8 mouse cellular contexts compared by ENCODE assay signal in genomic region chr11:51689343-51689742, GRCm38 (mm10). TPM values are rescaled to one million over a fixed set of nuclear protein-coding genes. Genes with fewer than 3 reads are reported as not detected.
DNase-seq lines count a peak whose midpoint lies in the region; ATAC-seq lines count a peak whose summit lies in the region.

No protein-coding gene starts in this region.

- intact Hi-C loops in heart, postnatal 36 days (cut with DNase I), result no loop called here

- no peaks in the 10 kb centered on the region for H3K9me3 ChIP-seq in heart, embryonic 11.5 days (replicated peaks; ENCODE audit: control insufficient read depth, low read length)
- H3K9me3 ChIP-seq in forebrain, embryonic 16.5 days (ENCODE audit: control insufficient read depth, low read length), result no peaks in the 10 kb centered on the region

- H3K27me3 ChIP-seq in heart, embryonic 11.5 days (ENCODE audit: control insufficient read depth, insufficient read depth, low read length), result no peaks in the 10 kb centered on the region
- no peaks in the 10 kb centered on the region for H3K27me3 ChIP-seq in forebrain, embryonic 16.5 days (replicated peaks; ENCODE audit: control insufficient read depth, insufficient read depth, low read length)

- DNase-seq in heart, postnatal 36 days, result no peak
- DNase-seq in ES-CJ7 (ENCODE audit: low read depth, low spot score), result peak; percentile 33
- no peak for DNase-seq in testis, postnatal 10 days (ENCODE audit: low spot score)
- DNase-seq in cerebellum, adult 11 months, result no peak

- peak overlapping the region; percentile 64 for H3K4me2 ChIP-seq in heart, embryonic 11.5 days
- peak overlapping the region; percentile 86 for H3K4me2 ChIP-seq in forebrain, embryonic 16.5 days (ENCODE audit: low read length)

- H3K27ac ChIP-seq in heart, embryonic 11.5 days (ENCODE audit: low read depth, low read length), result peak overlapping the region; percentile 98
- H3K27ac ChIP-seq in forebrain, embryonic 16.5 days (ENCODE audit: low read length), result peak overlapping the region; percentile 99
- peak overlapping the region; percentile 97 for H3K27ac ChIP-seq in macrophage

- H3K79me2 ChIP-seq in macrophage (ENCODE audit: inconsistent target), result peaks cover 20% of the 10 kb centered on the region

- H3K4me1 ChIP-seq in heart, embryonic 11.5 days (ENCODE audit: control insufficient read depth, insufficient read depth, low read length), result 0 out of 2 replicates have a peak, but pooled peaks cover 3% of the 10 kb centered on the region
- peaks cover 12% of the 10 kb centered on the region for H3K4me1 ChIP-seq in forebrain, embryonic 16.5 days (replicated peaks; ENCODE audit: control insufficient read depth, insufficient read depth, low read length)

- no peak for ATAC-seq in heart, embryonic 11.5 days (replicated peaks; ENCODE audit: insufficient number of reproducible peaks, low FRiP score, low TSS enrichment)
- ATAC-seq in forebrain, embryonic 16.5 days, result no peak
- no peak for ATAC-seq in activated CD4-positive, CD25-positive, alpha-beta regulatory T cell, adult 4 months

- 22% methylated on average over 6 of the region's 6 CpGs for WGBS in heart, embryonic 11.5 days (ENCODE audit: insufficient replicate concordance)
- WGBS in forebrain, embryonic 16.5 days, result 24% methylated on average over 6 of the region's 6 CpGs
- WGBS in macrophage (ENCODE audit: missing documents), result 30% methylated on average over 6 of the region's 6 CpGs

- H3K9ac ChIP-seq in heart, embryonic 11.5 days (ENCODE audit: low read depth, low read length), result peak overlapping the region; percentile 84
- H3K9ac ChIP-seq in forebrain, embryonic 16.5 days (replicated peaks; ENCODE audit: low read depth, low read length), result peak overlapping the region; percentile 92

- peak overlapping the region; percentile 62 for H3K4me3 ChIP-seq in heart, embryonic 11.5 days (ENCODE audit: low read depth, low read length)
- peak overlapping the region; percentile 83 for H3K4me3 ChIP-seq in forebrain, embryonic 16.5 days (replicated peaks; ENCODE audit: low read length)
- H3K4me3 ChIP-seq in macrophage (ENCODE audit: inconsistent target), result peak overlapping the region; percentile 97

- no peaks in the 10 kb centered on the region for H3K36me3 ChIP-seq in heart, embryonic 11.5 days (ENCODE audit: control insufficient read depth, insufficient read depth, low read length)
- H3K36me3 ChIP-seq in forebrain, embryonic 16.5 days (ENCODE audit: control insufficient read depth, insufficient read depth), result no peaks in the 10 kb centered on the region; the same call in 1 of the 2 replicates
- H3K36me3 ChIP-seq in macrophage (ENCODE audit: inconsistent target), result no peaks in the 10 kb centered on the region

RNA-seq across cellular contexts. Expression of gene 0610009B22Rik, which starts 0.7 kb away (rescaled TPM):
- polyA plus RNA-seq in heart, embryonic 11.5 days (2014; fragmentation: Nextera tagmentation; extraction: Ambion mirVana), result 69.5 and 72.7 TPM in 2 replicates
- 10 to 100 TPM; 33.8 to 36.5 TPM for total RNA-seq in heart, postnatal 36 days (2021)
- polyA plus RNA-seq in forebrain, embryonic 16.5 days (2015; fragmentation: Nextera tagmentation; extraction: Ambion mirVana), result 82.5 and 107 TPM in 2 replicates
- 1 to 10 TPM in 16 of 26 experiments, under 1 TPM in 1, not detected in 9; 0.90 to 5.7 (median 2.2) TPM for total RNA-seq in macrophage (2018; cell fraction: chromatin; rRNA removed)
- total RNA-seq in macrophage (2018; cell fraction: cytosol; rRNA removed), result 10 to 100 TPM; 15.0 to 46.2 (median 27.1) TPM
- 10 to 100 TPM in 4 of 26 experiments, 1 to 10 TPM in 21, not detected in 1; 1.9 to 13.4 (median 5.8) TPM for total RNA-seq in macrophage (2018; cell fraction: nucleus; rRNA removed)
- 31.2 to 56.1 TPM (median 46.3 TPM) in 3 replicates for polyA plus RNA-seq in macrophage (2018)
- 10 to 100 TPM; 19.5 to 25.1 TPM for polyA plus RNA-seq in activated CD4-positive, CD25-positive, alpha-beta regulatory T cell, adult 4 months (2017; shearing (Covaris generic))

RNA-seq across cellular contexts. Expression of gene D930048N14Rik, which starts 38.6 kb away (rescaled TPM):
- polyA plus RNA-seq in heart, embryonic 11.5 days (2014; fragmentation: Nextera tagmentation; extraction: Ambion mirVana), result 0.59 and 0.97 TPM in 2 replicates
- total RNA-seq in heart, postnatal 36 days (2021), result under 1 TPM; 0.33 to 0.62 TPM
- polyA plus RNA-seq in forebrain, embryonic 16.5 days (2015; fragmentation: Nextera tagmentation; extraction: Ambion mirVana), result 0.58 and 0.70 TPM in 2 replicates
- 10 to 100 TPM in 4 of 26 experiments, 1 to 10 TPM in 21, under 1 TPM in 1; 0.81 to 19.0 (median 3.2) TPM for total RNA-seq in macrophage (2018; cell fraction: chromatin; rRNA removed)
- total RNA-seq in macrophage (2018; cell fraction: cytosol; rRNA removed), result 1 to 10 TPM in 6 of 26 experiments, under 1 TPM in 20; 0.10 to 3.1 (median 0.49) TPM
- 10 to 100 TPM in 7 of 26 experiments, 1 to 10 TPM in 19; 1.1 to 37.4 (median 5.8) TPM for total RNA-seq in macrophage (2018; cell fraction: nucleus; rRNA removed)
- polyA plus RNA-seq in macrophage (2018), result 0.58 to 4.2 TPM (median 2.0 TPM) in 3 replicates
- 1 to 10 TPM in 1 of 2 experiments, under 1 TPM in 1; 0.60 to 1.1 TPM for polyA plus RNA-seq in activated CD4-positive, CD25-positive, alpha-beta regulatory T cell, adult 4 months (2017; shearing (Covaris generic))

RNA-seq across cellular contexts. Expression of gene N4bp3, which starts 38.7 kb away (rescaled TPM):
- 4.2 and 6.4 TPM in 2 replicates for polyA plus RNA-seq in heart, embryonic 11.5 days (2014; fragmentation: Nextera tagmentation; extraction: Ambion mirVana)
- 10 to 100 TPM; 13.4 to 16.3 TPM for total RNA-seq in heart, postnatal 36 days (2021)
- 10.2 and 12.9 TPM in 2 replicates for polyA plus RNA-seq in forebrain, embryonic 16.5 days (2015; fragmentation: Nextera tagmentation; extraction: Ambion mirVana)
- total RNA-seq in macrophage (2018; cell fraction: chromatin; rRNA removed), result 10 to 100 TPM in 5 of 26 experiments, 1 to 10 TPM in 21; 2.6 to 21.1 (median 6.6) TPM
- 10 to 100 TPM in 7 of 26 experiments, 1 to 10 TPM in 19; 2.5 to 18.8 (median 6.6) TPM for total RNA-seq in macrophage (2018; cell fraction: cytosol; rRNA removed)
- total RNA-seq in macrophage (2018; cell fraction: nucleus; rRNA removed), result 10 to 100 TPM in 7 of 26 experiments, 1 to 10 TPM in 19; 2.0 to 23.1 (median 7.9) TPM
- polyA plus RNA-seq in macrophage (2018), result 3.9 to 13.9 TPM (median 6.3 TPM) in 3 replicates
- polyA plus RNA-seq in activated CD4-positive, CD25-positive, alpha-beta regulatory T cell, adult 4 months (2017; shearing (Covaris generic)), result 1 to 10 TPM; 1.7 to 2.1 TPM

RNA-seq across cellular contexts. Expression of gene Rmnd5b, which starts 53.6 kb away (rescaled TPM):
- 29.7 and 32.2 TPM in 2 replicates for polyA plus RNA-seq in heart, embryonic 11.5 days (2014; fragmentation: Nextera tagmentation; extraction: Ambion mirVana)
- total RNA-seq in heart, postnatal 36 days (2021), result 10 to 100 TPM; 14.5 to 16.0 TPM
- 80.9 and 85.6 TPM in 2 replicates for polyA plus RNA-seq in forebrain, embryonic 16.5 days (2015; fragmentation: Nextera tagmentation; extraction: Ambion mirVana)
- total RNA-seq in macrophage (2018; cell fraction: chromatin; rRNA removed), result 10 to 100 TPM in 25 of 26 experiments, 1 to 10 TPM in 1; 5.8 to 64.4 (median 26.4) TPM
- total RNA-seq in macrophage (2018; cell fraction: cytosol; rRNA removed), result 10 to 100 TPM; 12.1 to 48.9 (median 25.2) TPM
- total RNA-seq in macrophage (2018; cell fraction: nucleus; rRNA removed), result 10 to 100 TPM in 24 of 26 experiments, 1 to 10 TPM in 2; 9.5 to 48.8 (median 21.0) TPM
- polyA plus RNA-seq in macrophage (2018), result 15.5 to 43.6 TPM (median 25.5 TPM) in 3 replicates
- polyA plus RNA-seq in activated CD4-positive, CD25-positive, alpha-beta regulatory T cell, adult 4 months (2017; shearing (Covaris generic)), result 10 to 100 TPM; 33.3 to 38.6 TPM
